Mouse (Mus musculus) hindbrain, embryonic 14.5 days (tissue): ENCODE results near the gene Med19. TPM values are rescaled to one million over a fixed set of nuclear protein-coding genes. Genes with fewer than 3 reads are reported as not detected.

ENCODE experiments used
- ATAC-seq: fragments of 200-750 bp; cut with Nextera tagmentation; 2 replicates; pipeline ENCODE4 v1.8.0; 2017; ENCODE audit warnings: moderate number of reproducible peaks, mild to moderate bottlenecking, moderate TSS enrichment, moderate library complexity; ENCODE audit not compliant: low FRiP score
- DNase-seq: peaks from one replicate; pipeline ENCODE4 v3.0.0-alpha.2; 2015; ENCODE audit warnings: low spot score
- H3K27ac ChIP-seq: fragments of 300-500 bp; sonication (generic); 2 replicates; pipeline ENCODE4 v1.5.1; 2014; ENCODE audit warnings: mild to moderate bottlenecking, moderate library complexity
- H3K27me3 ChIP-seq: fragments of 300-500 bp; sonication (generic); 2 replicates; pipeline ENCODE4 v1.6.1; 2014; ENCODE audit warnings: mild to moderate bottlenecking, low read length, mixed read lengths; ENCODE audit not compliant: control insufficient read depth, insufficient read depth
- H3K36me3 ChIP-seq: fragments of 300-500 bp; sonication (generic); replicated peaks from 2 replicates; pipeline ENCODE4 v1.6.1; 2014; ENCODE audit not compliant: control insufficient read depth, insufficient read depth
- H3K4me1 ChIP-seq: fragments of 300-500 bp; sonication (generic); replicated peaks from 2 replicates; pipeline ENCODE4 v1.6.1; 2014; ENCODE audit warnings: antibody characterized with exemption, low read length, mixed read lengths; ENCODE audit not compliant: control insufficient read depth, insufficient read depth
- H3K4me2 ChIP-seq: fragments of 300-500 bp; sonication (generic); replicated peaks from 2 replicates; pipeline ENCODE4 v1.6.1; 2014; ENCODE audit warnings: mild to moderate bottlenecking, moderate library complexity
- H3K4me3 ChIP-seq: fragments of 300-500 bp; sonication (generic); replicated peaks from 2 replicates; pipeline ENCODE4 v1.5.1; 2014; ENCODE audit warnings: mild to moderate bottlenecking, low read length
- H3K9ac ChIP-seq: fragments of 300-500 bp; sonication (generic); 2 replicates; pipeline ENCODE4 v1.6.1; 2014
- H3K9me3 ChIP-seq: fragments of 300-500 bp; sonication (generic); 2 replicates; pipeline ENCODE4 v1.6.1; 2016; ENCODE audit warnings: low read length; ENCODE audit not compliant: control insufficient read depth
- WGBS: fragments of 180-500 bp; shearing (Covaris S2); extraction: QIAGEN DNeasy Blood & Tissue Kit; methylation state at CpG from one replicate; pipeline ENCODE4 v1.1.7; 2014; 5-methylcytosine and 5-hydroxymethylcytosine counted together
- polyA plus RNA-seq: library from polyadenylated mRNA; unstranded; fragments of >200 nt; fragmentation: Nextera tagmentation; extraction: Ambion mirVana; gene quantifications from 2 replicates; pipeline ENCODE4 v1.2.1, GENCODE M21; 2014

Med19 gene
- polyA plus RNA-seq, 1 experiment from 2014 or later, result 61.3 TPM

DNA sequence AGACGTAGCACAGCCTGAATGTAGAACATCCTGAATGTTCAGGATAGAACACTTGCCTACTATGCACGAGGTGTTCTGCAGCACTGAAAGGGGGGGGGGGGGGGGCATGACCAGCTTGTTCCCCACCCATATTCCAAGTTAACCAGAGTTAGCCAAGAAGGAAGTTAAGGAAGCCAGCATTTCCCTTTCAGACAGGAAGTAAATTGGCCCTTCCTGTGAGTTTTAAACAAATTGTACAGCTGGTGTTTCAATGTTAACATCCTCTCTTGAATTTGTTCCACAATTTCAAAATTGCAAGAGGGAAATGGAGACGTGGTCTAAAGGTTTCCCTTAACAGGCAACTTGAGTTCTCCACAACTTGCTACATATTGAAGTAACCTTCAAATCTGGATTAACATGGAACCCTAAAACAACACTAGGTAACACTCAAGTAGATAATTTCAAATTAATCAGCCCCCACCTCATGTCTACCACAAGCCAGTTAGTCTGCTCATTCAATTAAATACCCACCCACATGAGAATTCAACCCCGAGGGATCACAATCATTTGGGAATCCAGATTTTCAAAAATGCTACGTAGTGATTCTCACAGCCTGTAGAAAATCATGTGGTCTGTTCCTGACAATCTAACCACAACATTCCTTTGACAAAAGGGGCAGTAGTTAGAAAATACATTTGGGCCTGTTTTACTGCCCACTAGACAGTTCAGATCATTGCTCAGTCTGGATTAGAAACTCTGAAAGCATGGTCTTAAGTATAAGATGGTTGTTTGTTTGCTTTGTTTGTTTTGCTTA lies 39.6 kb upstream of the Med19 start:
- Histone ChIP-seq H3K36me3 (peaks cover 6% of the 10 kb centered on the region; the same call in 1 of the 2 replicates), H3K27ac (peak overlapping the region; percentile 32; the same call in 1 of the 2 replicates), H3K4me1 (peaks cover 43% of the 10 kb centered on the region), H3K4me2 (no peak overlapping the region), H3K4me3 (no peak overlapping the region), H3K9ac (no peak overlapping the region), H3K27me3 (no peaks in the 10 kb centered on the region), H3K9me3 (no peaks in the 10 kb centered on the region)
- WGBS, result 71% methylated on average over 5 of the region's 5 CpGs
- DNase-seq (no peak), ATAC-seq (no peak)

DNA sequence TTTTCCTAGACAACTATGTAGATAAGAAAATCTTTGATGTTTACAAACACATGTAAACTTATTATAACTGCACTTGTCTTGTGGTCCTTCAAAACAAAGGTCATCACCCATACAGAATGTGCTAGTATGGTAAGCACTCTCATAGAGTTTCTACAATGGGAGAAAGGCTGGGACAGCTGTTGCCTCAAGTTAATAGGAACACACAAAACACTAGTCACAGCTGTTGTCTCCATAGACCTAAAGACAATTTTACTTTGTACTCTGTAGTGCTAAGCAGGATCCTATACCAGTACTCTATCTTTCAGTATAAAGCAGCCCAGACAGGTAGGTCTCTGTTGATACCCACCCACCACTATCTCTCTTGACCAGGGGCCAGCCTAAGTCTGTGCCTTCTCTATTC lies 37.4 kb upstream of the Med19 start:
- DNase-seq, result no peak
- Histone ChIP-seq H3K9me3 (no peaks in the 10 kb centered on the region), H3K36me3 (peaks cover 6% of the 10 kb centered on the region; the same call in 1 of the 2 replicates), H3K27ac (no peak overlapping the region), H3K4me2 (no peak overlapping the region), H3K4me1 (peaks cover 24% of the 10 kb centered on the region), H3K9ac (no peak overlapping the region), H3K4me3 (no peak overlapping the region), H3K27me3 (no peaks in the 10 kb centered on the region)
- no peak for ATAC-seq

DNA sequence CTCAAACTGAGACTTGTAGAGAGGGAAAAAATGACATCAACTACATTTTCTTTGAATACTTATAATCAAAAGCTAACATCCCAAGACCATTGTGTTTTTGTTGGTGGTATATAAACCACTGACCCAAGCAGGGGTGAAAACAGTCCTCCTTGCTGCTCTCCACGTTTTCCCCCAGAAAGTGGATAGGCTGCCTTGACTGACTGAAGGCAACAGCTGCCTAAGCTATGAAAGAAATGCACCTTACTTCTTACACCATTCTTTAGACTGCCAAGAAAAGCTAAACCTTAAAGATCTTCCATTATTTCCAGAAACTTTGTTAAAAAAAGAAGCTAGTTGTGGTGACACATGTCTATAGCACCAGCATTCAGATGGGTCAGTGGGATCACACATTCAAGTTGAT lies 32.1 kb upstream of the Med19 start:
- Histone ChIP-seq H3K4me3 (no peak overlapping the region), H3K9me3 (no peaks in the 10 kb centered on the region), H3K9ac (no peak overlapping the region), H3K36me3 (peaks cover 6% of the 10 kb centered on the region; the same call in 1 of the 2 replicates), H3K27me3 (no peaks in the 10 kb centered on the region), H3K4me1 (peaks cover 23% of the 10 kb centered on the region), H3K27ac (no peak overlapping the region), H3K4me2 (peak overlapping the region; percentile 82; the same call in 1 of the 2 replicates)
- ATAC-seq (no peak), DNase-seq (no peak)
- 83% methylated on average over 1 of the region's 1 CpGs for WGBS

DNA sequence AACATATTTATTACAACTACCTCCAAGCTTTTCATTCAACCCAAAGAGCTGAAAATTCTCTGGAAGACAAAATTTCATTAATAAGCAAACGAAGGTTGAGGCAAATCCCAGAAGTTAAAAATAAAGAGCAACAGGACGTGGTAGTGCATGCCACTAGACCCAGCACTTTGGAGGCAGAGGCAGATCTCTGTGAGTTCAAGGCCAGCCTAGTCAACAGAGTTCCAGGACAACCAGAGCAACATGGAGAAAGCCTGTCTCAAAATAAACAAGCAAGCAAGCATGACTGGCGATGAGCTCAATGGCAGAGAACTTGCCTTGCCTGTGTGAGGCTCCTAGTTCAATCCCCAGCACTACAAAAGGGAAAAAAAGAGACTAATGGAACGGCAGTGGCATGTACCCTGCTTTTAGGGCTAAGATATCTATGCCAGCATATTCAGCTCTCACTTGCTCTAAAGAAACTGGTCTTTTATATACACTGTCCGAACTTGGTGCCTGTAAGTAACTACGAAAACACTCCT lies 31.1 kb upstream of the Med19 start:
- Histone ChIP-seq H3K4me2 (peak overlapping the region; percentile 82), H3K36me3 (peaks cover 2% of the 10 kb centered on the region; the same call in 1 of the 2 replicates), H3K4me1 (peaks cover 30% of the 10 kb centered on the region), H3K9me3 (no peaks in the 10 kb centered on the region), H3K4me3 (peak overlapping the region; percentile 70), H3K27ac (no peak overlapping the region), H3K27me3 (no peaks in the 10 kb centered on the region), H3K9ac (peak overlapping the region; percentile 91; the same call in 1 of the 2 replicates)
- DNase-seq, result no peak
- no peak for ATAC-seq
- 96% methylated on average over 6 of the region's 6 CpGs for WGBS

DNA sequence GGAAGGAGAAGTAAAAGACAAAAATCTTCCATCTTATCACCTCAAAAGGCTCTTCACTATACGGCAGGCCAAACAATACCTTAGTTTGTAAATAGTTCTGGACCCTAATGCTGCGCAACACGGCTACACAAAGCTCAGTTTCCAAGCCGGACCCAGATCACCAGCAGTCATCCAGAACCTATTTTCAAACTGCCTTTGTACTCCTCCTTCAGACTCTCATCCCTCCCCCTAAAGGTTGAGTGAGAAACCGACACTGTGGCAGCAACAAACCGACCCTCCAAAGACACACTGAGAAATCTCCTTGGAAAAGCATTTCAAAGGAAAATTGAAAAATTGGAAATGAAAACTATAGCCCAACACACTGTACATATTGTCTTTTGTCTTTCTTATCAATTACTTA lies 29.8 kb upstream of the Med19 start:
- ATAC-seq (peak; percentile 59; the same call in 1 of the 2 replicates), DNase-seq (no peak)
- Histone ChIP-seq H3K9ac (peak overlapping the region; percentile 91), H3K27me3 (no peaks in the 10 kb centered on the region), H3K36me3 (no peaks in the 10 kb centered on the region), H3K27ac (peak overlapping the region; percentile 74), H3K4me2 (peak overlapping the region; percentile 82), H3K4me3 (peak overlapping the region; percentile 70), H3K4me1 (peaks cover 31% of the 10 kb centered on the region), H3K9me3 (no peaks in the 10 kb centered on the region)
- 18% methylated on average over 6 of the region's 6 CpGs for WGBS

DNA sequence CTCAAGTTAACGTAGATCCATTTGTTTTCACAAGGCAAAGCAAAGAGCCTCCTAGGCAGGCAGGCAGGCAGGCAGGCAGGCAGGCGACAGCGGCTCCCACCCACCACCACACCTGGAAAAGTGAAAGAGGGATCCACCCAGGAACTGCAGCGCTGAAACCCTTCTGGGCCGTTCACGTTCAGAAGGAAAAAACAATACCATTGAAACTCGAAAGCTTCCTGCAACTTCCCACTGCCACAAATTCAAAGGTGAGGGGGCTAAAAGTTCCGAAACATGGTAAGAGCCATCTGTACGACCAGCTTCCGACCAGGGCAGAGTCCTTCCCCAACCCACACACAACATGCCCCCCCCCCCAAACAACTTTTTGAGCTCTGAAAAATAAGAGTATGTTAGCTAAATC lies 28.5 kb upstream of the Med19 start:
- H3K27ac ChIP-seq, result peak overlapping the region; percentile 94
- peak overlapping the region; percentile 91 for H3K9ac ChIP-seq
- DNase-seq, result no peak
- 2% methylated on average over 10 of the region's 10 CpGs for WGBS
- ATAC-seq, result no peak
- no peaks in the 10 kb centered on the region for H3K27me3 ChIP-seq
- H3K4me2 ChIP-seq, result peak overlapping the region; percentile 82
- H3K4me3 ChIP-seq, result peak overlapping the region; percentile 70
- no peaks in the 10 kb centered on the region for H3K9me3 ChIP-seq
- H3K36me3 ChIP-seq, result no peaks in the 10 kb centered on the region
- peaks cover 31% of the 10 kb centered on the region for H3K4me1 ChIP-seq

DNA sequence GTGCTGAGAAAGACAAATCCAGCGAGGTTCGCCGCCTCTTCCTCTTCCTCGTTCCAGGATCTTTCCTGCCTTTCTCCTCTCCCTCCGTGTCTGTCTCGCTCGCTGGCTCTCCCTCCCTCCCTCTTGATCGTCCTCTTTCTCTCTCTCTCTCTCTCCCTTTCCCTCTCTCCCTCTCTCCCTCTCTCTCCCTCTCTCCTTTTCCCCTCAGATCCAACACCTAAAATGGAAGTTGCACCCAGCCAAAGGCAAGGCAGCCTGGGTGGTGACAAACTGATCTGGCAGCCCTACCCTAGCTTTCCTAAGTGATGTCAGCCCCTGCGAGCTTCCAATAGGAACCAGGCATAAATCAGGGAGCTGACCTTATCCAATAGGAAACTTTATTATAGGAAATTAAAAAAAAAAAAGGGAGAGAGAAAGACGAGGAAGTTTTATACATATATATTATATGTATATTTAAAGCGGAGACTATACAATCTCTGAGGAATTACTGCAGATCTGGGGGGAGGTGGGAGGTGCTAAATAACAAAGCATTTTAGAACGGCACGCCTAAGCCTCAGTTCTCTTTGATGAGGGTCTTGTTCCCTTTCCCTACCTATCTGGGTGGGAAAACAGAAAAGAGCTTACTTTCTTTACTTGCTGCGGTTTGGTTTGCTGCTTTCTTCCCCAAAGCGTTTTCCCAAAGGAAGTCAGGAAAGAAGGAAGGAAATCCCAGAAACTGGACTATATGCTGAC lies 27.6 kb upstream of the Med19 start, which contains the start of gene Ctnnd1:
TSS of gene Ctnnd1 (minus strand) at position 302 of the 732 bp plus-strand sequence.
- Histone ChIP-seq H3K9ac (peak within 1 kb of the TSS; percentile 91), H3K27me3 (no peaks in the 10 kb centered on the region), H3K36me3 (no peaks in the 10 kb centered on the region), H3K4me1 (peaks cover 30% of the 10 kb centered on the region), H3K4me2 (peak within 1 kb of the TSS; percentile 82), H3K4me3 (peak within 1 kb of the TSS; percentile 70), H3K9me3 (no peaks in the 10 kb centered on the region), H3K27ac (peak within 1 kb of the TSS; percentile 94)
- under 1% methylated on average over 15 of the region's 15 CpGs for WGBS
- ATAC-seq (peak; percentile 98), DNase-seq (peak; percentile 90)

DNA sequence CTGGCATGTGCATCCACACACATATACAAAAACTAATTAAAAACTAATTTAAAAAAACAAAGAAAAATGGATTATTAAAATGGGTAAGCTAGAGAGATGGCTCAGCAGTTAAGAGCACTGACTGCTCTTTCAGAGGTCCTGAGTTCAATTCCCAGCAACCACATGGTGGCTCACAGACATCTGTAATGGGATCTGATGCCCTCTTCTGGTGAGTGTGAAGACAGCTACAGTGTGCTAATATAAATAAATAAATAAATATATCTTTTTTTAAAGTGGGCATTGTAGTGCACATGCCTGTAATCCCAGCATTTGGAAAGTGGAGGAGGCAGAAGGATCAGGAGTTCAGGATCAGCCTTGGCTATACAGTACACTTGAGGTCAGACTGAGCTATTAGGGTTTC lies 24.8 kb upstream of the Med19 start:
- ATAC-seq, result no peak
- H3K36me3 ChIP-seq, result no peaks in the 10 kb centered on the region

DNA sequence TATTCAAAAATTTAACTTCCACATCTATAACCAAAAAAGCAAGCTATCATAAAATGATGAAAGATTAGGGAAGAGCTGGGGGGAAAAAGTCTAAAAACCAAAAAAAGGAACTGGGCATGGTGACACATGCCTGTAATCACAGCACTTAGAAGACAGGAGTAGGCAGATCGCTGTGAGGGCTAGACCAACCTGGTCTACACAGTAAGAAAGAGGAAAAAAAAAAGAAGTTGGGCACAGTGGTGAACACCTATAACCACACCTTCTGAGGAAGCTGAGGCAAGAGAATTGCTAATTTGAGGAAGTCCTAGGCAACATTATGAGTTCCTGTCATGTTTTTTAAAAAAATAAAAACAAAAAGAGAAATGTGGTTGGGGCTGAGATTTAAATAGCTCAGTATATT lies 22.3 kb upstream of the Med19 start:
- 0 out of 2 replicates have a peak, but pooled peaks cover 8% of the 10 kb centered on the region for H3K4me1 ChIP-seq
- no peaks in the 10 kb centered on the region for H3K9me3 ChIP-seq
- H3K4me3 ChIP-seq, result no peak overlapping the region
- ATAC-seq (no peak), DNase-seq (no peak)
- H3K4me2 ChIP-seq, result no peak overlapping the region
- no peaks in the 10 kb centered on the region for H3K36me3 ChIP-seq
- no peak overlapping the region for H3K9ac ChIP-seq
- WGBS, result 64% methylated on average over 1 of the region's 1 CpGs
- no peaks in the 10 kb centered on the region for H3K27me3 ChIP-seq
- H3K27ac ChIP-seq, result no peak overlapping the region

More for the DNA sequence above, 24.8 kb upstream of the Med19 start:
- Histone ChIP-seq H3K9ac (no peak overlapping the region), H3K27me3 (no peaks in the 10 kb centered on the region), H3K4me2 (no peak overlapping the region), H3K27ac (no peak overlapping the region), H3K9me3 (no peaks in the 10 kb centered on the region), H3K4me1 (0 out of 2 replicates have a peak, but pooled peaks cover 8% of the 10 kb centered on the region), H3K4me3 (no peak overlapping the region)
- DNase-seq, result no peak
